Mouse (Mus musculus) liver, postnatal 0 days (tissue): ENCODE results near the gene Caln1. TPM values are rescaled to one million over a fixed set of nuclear protein-coding genes. Genes with fewer than 3 reads are reported as not detected.
A peak's percentile ranks its signal among the peaks of the same experiment; 100 is the strongest.

Experiments used
- ATAC-seq: fragments of 200-750 bp; cut with Nextera tagmentation; 2 replicates; pipeline ENCODE4 v1.8.0; 2017; ENCODE audit warnings: mild to moderate bottlenecking, moderate library complexity
- DNase-seq: peaks from one replicate; pipeline ENCODE4 v3.0.0-alpha.2; 2016
- H3K27ac ChIP-seq: fragments of 300-500 bp; sonication (generic); 2 replicates; pipeline ENCODE4 v1.5.1; 2014; ENCODE audit warnings: antibody characterized with exemption, moderate library complexity, mild to moderate bottlenecking, low read depth
- H3K27me3 ChIP-seq: fragments of 300-500 bp; sonication (generic); 2 replicates; pipeline ENCODE4 v1.6.1; 2014; ENCODE audit warnings: low read length, control low read depth, mixed read lengths; ENCODE audit not compliant: insufficient read depth
- H3K36me3 ChIP-seq: fragments of 300-500 bp; sonication (generic); replicated peaks from 2 replicates; pipeline ENCODE4 v1.6.1; 2014; ENCODE audit warnings: mild to moderate bottlenecking, control low read depth, low read length, moderate library complexity, mixed read lengths; ENCODE audit not compliant: insufficient read depth
- H3K4me1 ChIP-seq: fragments of 300-500 bp; sonication (generic); 2 replicates; pipeline ENCODE4 v1.6.1; 2014; ENCODE audit warnings: antibody characterized with exemption, mild to moderate bottlenecking, control low read depth; ENCODE audit not compliant: insufficient read depth
- H3K4me2 ChIP-seq: fragments of 300-500 bp; sonication (generic); 2 replicates; pipeline ENCODE4 v1.6.1; 2014; ENCODE audit warnings: low read depth, mild to moderate bottlenecking, low read length, moderate library complexity, mixed read lengths
- H3K4me3 ChIP-seq: fragments of 300-500 bp; sonication (generic); 2 replicates; pipeline ENCODE4 v1.5.1; 2014; ENCODE audit warnings: low read depth, low read length
- H3K9ac ChIP-seq: fragments of 300-500 bp; sonication (generic); replicated peaks from 2 replicates; pipeline ENCODE4 v1.6.1; 2014; ENCODE audit warnings: mild to moderate bottlenecking, moderate library complexity
- H3K9me3 ChIP-seq: fragments of 300-500 bp; sonication (generic); 2 replicates; pipeline ENCODE4 v1.6.1; 2016; ENCODE audit warnings: mild to moderate bottlenecking, control low read depth, low read length, mixed read lengths
- CTCF ChIP-seq: sonication (generic); IDR thresholded peaks from 2 replicates; pipeline ENCODE4 v1.5.1; 2016; ENCODE audit warnings: antibody characterized with exemption, low read depth
- EP300 ChIP-seq: IDR thresholded peaks from 2 replicates; pipeline ENCODE4 v1.6.1; 2016; ENCODE audit warnings: antibody characterized with exemption, low read depth, mild to moderate bottlenecking
- WGBS: fragments of 180-500 bp; shearing (Covaris S2); extraction: QIAGEN DNeasy Blood & Tissue Kit; methylation state at CpG from one replicate; pipeline ENCODE4 v1.1.7; 2014; ENCODE audit not compliant: insufficient replicate concordance; 5-methylcytosine and 5-hydroxymethylcytosine counted together
- polyA plus RNA-seq: library from polyadenylated mRNA; unstranded; fragments of >200 nt; fragmentation: Nextera tagmentation; extraction: Ambion mirVana; gene quantifications from 2 replicates; pipeline ENCODE4 v1.2.1, GENCODE M21; 2015

Caln1 gene
- polyA plus RNA-seq, 1 experiment from 2014 or later: 3.0 TPM

DNA sequence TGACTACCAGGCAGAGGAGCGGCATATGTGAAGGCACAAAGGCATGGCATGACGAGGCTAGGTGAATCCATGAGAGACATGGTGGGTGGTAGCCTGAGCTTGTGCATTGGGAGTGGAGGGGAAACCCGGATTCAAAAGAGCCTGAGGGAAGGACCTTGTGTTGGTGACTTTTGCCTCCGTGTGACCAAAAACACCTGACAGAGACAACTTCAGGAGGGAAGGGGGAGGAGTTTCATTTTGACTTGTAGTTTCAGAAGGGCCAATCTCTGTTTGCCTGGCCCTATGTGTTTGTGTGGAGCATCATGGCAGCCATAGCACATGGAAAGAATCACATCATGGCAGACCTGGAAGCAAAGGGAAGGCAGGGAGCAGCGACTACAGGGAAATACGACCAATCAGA lies 479.3 kb downstream of the Caln1 start:
- H3K4me3 ChIP-seq: no peak overlapping the region
- ATAC-seq: no peak
- no peak overlapping the region for H3K27ac ChIP-seq
- no peak for DNase-seq
- H3K36me3 ChIP-seq: no peaks in the 10 kb centered on the region
- H3K4me1 ChIP-seq: no peaks in the 10 kb centered on the region
- no peak overlapping the region for H3K4me2 ChIP-seq
- H3K9me3 ChIP-seq: no peaks in the 10 kb centered on the region
- TF ChIP-seq EP300 (no peak), CTCF (no peak)
- 76% methylated on average over 6 of the region's 6 CpGs for WGBS
- no peak overlapping the region for H3K9ac ChIP-seq
- H3K27me3 ChIP-seq: no peaks in the 10 kb centered on the region

- Histone ChIP-seq H3K4me2 (no peak overlapping the region), H3K4me3 (no peak overlapping the region), H3K9ac (no peak overlapping the region), H3K9me3 (no peaks in the 10 kb centered on the region), H3K36me3 (no peaks in the 10 kb centered on the region), H3K4me1 (no peaks in the 10 kb centered on the region), H3K27ac (no peak overlapping the region), H3K27me3 (no peaks in the 10 kb centered on the region)
- WGBS: 75% methylated on average over 4 of the region's 4 CpGs
- no peak for DNase-seq
- TF ChIP-seq EP300 (no peak), CTCF (no peak)
- no peak for ATAC-seq
Observed at GRCm38 (mm10) chr5:130849610-130850009, 480.4 kb downstream of the Caln1 start.

DNA sequence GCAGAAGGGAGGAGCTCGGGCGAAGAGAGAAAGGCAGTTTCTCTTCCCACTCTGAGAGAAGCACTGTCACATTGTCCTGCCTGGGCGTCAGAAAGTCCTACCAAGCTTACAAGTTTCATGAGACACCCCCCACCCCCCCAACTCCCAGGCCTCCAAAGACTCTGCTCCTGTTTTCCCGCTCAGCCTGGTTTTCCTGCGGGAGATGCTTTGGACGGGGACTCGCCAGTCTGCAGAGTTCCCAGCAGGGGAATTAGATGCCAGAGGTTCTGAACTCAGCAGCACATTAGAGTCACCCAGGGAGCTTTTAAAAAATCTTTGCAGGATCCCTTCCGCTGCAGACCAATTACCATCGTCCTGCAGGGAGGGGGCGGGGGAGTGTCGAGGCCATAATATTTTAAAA lies 482.9 kb downstream of the Caln1 start:
- Histone ChIP-seq H3K9me3 (no peaks in the 10 kb centered on the region), H3K36me3 (no peaks in the 10 kb centered on the region), H3K4me1 (no peaks in the 10 kb centered on the region), H3K27ac (no peak overlapping the region), H3K4me2 (peak overlapping the region; percentile 55), H3K9ac (no peak overlapping the region), H3K4me3 (no peak overlapping the region), H3K27me3 (no peaks in the 10 kb centered on the region)
- 10% methylated on average over 10 of the region's 11 CpGs for whole genome bisulfite sequencing
- no peak for TF ChIP-seq CTCF
- TF ChIP-seq EP300: no peak
- ATAC-seq (no peak), DNase-seq (no peak)

DNA sequence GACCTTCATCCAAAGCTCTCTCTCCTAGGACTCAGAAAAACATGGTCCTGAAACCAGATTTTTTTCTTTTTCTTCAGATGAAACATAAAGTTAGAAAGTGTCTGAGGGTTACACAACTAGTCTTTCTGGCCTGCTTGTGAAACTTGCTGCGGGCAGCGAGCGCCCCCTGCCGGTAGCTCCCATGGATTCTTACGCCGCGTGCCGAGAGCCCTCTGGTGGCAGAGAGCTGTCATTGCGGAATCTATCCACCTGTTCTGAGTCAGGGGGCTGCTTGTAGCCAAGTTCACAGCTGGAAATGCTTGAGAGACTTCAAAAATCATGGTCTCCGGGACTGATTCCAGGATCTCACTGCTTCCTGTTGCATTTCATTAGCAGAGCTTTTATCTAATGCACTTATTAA lies 484.1 kb downstream of the Caln1 start:
- Histone ChIP-seq H3K4me1 (no peaks in the 10 kb centered on the region), H3K27me3 (no peaks in the 10 kb centered on the region), H3K4me2 (no peak overlapping the region), H3K4me3 (no peak overlapping the region), H3K27ac (no peak overlapping the region), H3K9ac (no peak overlapping the region), H3K9me3 (no peaks in the 10 kb centered on the region), H3K36me3 (no peaks in the 10 kb centered on the region)
- ATAC-seq (peak; percentile 43), DNase-seq (peak; percentile 87)
- TF ChIP-seq EP300 (no peak), CTCF (peak; percentile 100)
- 0% methylated on average over 10 of the region's 10 CpGs for WGBS

DNA sequence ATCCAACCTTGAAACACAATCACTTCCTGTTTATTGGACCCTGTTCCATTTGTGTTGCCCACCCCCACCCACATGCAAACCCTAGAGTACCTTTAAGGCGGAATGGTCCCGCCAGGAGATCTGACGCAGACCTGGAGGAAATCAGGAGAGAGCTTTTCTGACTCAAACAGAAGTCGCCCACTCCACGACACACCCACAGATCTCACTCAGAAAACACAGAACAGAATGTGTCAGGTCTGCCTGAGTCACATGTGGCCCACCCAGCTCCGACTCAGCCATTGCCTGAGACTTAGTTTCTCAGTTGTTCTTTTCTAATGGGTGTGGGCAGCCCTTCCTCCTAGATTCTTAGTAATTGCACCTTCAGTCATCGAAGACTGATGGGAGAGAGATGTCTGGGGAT lies 485.2 kb downstream of the Caln1 start:
- Histone ChIP-seq H3K4me3 (no peak overlapping the region), H3K9ac (no peak overlapping the region), H3K36me3 (no peaks in the 10 kb centered on the region), H3K27me3 (no peaks in the 10 kb centered on the region), H3K4me2 (no peak overlapping the region), H3K27ac (no peak overlapping the region), H3K9me3 (no peaks in the 10 kb centered on the region), H3K4me1 (no peaks in the 10 kb centered on the region)
- no peak for ATAC-seq
- WGBS: 74% methylated on average over 7 of the region's 7 CpGs
- no peak for DNase-seq
- no peak for TF ChIP-seq EP300
- no peak for TF ChIP-seq CTCF

DNA sequence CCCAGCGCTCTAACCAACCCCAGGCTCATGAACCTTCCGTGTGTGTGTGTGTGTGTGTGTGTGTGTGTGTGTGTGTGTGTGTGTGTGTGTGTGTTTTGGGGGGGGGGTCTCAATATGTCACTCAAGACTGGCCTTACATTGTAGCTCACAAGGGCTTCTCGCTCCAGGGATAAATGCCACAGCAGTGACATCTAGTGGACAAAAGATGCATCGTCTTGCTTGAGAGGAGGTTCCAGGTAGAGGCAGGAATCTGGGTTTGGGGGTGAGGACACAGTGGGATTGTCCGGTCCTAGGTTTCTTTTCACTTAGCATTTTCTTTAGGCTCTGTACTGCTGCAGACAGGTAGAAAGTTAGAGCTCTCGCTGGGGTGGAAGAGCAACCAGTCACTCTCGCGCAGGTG lies 488.9 kb downstream of the Caln1 start:
- DNase-seq: peak; percentile 53
- H3K4me1 ChIP-seq: no peaks in the 10 kb centered on the region

DNA sequence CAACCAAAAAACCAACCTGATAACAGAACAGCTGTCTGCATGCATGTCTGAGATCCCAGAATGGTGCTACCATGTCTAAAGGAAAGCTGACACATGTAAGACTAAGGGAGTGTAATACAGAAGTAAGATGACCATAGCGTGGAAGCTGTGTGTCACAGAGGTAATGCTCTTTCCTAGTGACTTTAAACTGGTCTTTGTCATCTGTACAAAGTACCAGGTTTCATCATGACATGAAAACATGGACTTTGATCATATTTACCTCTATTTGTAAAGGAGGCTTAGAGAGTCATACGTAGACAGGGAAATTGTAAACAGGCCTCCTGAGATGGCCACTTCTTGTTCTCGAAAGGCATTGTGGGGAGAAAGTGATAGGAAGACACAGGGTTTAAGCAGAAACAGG lies 489.5 kb downstream of the Caln1 start:
- Histone ChIP-seq H3K36me3 (no peaks in the 10 kb centered on the region), H3K4me2 (no peak overlapping the region), H3K9ac (no peak overlapping the region), H3K4me3 (no peak overlapping the region), H3K27ac (peak overlapping the region; percentile 75), H3K27me3 (no peaks in the 10 kb centered on the region), H3K9me3 (no peaks in the 10 kb centered on the region), H3K4me1 (no peaks in the 10 kb centered on the region)
- DNase-seq (no peak), ATAC-seq (peak; percentile 90)
- TF ChIP-seq CTCF (no peak), EP300 (peak; percentile 68)
- WGBS: 40% methylated on average over 3 of the region's 3 CpGs

More for the DNA sequence above, 488.9 kb downstream of the Caln1 start:
- H3K9me3 ChIP-seq: no peaks in the 10 kb centered on the region
- TF ChIP-seq EP300 (no peak), CTCF (peak; percentile 81)
- no peak overlapping the region for H3K4me3 ChIP-seq
- H3K27ac ChIP-seq: peak overlapping the region; percentile 75
- H3K27me3 ChIP-seq: no peaks in the 10 kb centered on the region
- ATAC-seq: peak; percentile 67
- H3K36me3 ChIP-seq: no peaks in the 10 kb centered on the region
- 23% methylated on average over 8 of the region's 8 CpGs for WGBS
- H3K9ac ChIP-seq: no peak overlapping the region
- H3K4me2 ChIP-seq: no peak overlapping the region
